Mouse (Mus musculus): ENCODE results near the gene Zfp985. TPM values are rescaled to one million over a fixed set of nuclear protein-coding genes. Genes with fewer than 3 reads are reported as not detected.
"Not testable (repeated sequence)": the region's sequence is repeated elsewhere in the genome, so short reads cannot be mapped to it uniquely, and the experiment has no call there.

Zfp985 gene
- total RNA-seq, 2 experiments from 2014 or later = 0.24 to 0.55 TPM

DNA sequence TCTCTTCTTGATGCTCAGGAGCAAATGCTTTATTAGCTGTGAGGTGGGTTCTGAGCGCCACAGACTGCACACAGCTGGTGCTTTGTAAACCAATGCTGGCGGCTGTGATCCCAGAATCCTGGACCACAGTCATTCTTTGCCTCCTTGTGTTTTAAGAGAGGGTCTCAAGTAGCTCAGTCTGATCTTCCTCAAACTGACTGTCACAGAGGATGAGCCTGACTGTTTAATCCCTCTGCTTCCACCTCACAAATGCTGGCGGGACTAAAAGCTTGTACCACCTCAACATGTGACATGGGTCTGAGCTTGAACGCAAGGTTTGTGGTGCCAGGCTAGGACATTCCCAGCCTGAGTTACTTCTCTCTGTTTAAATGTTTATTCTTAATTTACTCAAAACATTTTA is 52.4 kb downstream of the Zfp985 start:
- no peak for DNase-seq

DNA sequence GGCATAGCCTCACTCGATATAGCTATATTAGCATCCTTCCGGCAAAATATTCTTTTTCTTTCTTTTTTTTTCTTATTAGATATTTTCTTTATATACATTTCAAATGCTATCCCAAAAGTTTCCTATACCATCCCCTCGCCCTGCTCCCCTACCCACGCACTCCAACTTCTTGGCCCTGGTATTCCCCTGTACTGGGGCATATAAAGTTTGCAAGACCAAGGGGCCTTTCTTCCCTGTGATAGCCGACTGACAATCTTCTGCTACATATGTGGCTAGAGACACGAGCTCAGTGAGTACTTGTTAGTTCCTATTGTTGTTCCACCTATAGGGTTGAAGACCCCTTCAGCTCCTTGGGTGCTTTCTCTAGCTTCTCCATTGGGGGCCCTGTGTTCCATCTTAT is 53.4 kb downstream of the Zfp985 start:
- DNase-seq = not testable (repeated sequence)

DNA sequence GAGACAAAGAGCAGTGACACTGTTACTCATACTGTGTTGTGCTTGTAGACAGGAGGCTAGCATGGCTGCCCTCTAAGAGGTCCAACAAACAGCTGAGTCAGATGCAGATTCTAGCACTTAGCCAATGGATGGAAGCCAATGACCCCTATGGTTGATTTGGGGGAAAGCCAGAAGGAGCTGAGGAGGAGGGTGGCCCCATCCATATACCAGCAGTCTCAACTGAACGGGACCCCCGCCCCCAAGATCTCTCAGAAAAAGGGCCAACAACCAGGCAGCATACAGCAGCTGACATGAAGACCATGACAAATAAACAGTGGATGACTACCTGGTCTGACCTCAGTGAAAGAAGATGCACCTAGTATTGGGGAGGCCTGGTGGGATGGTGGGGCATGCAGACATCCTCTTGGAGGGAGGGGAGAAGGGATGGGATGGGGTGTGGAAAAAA is 80.8 kb downstream of the Zfp985 start:
- not testable (repeated sequence) for DNase-seq

Other genes starting within 250 kb of the Zfp985 start
- under 1 TPM; 0.24 to 0.39 TPM for gene Zfp988, start 247.6 kb upstream of the Zfp985 start, total RNA-seq (2021)
- 1 to 10 TPM in 1 of 2 experiments, not detected in 1; 1.1 TPM for gene Zfp978, start 192.0 kb upstream of the Zfp985 start, total RNA-seq (2021)
- gene Zfp982, start 60.9 kb upstream of the Zfp985 start, total RNA-seq (2021) = 10 to 100 TPM in 1 of 2 experiments, 1 to 10 TPM in 1; 9.0 to 13.4 TPM
- gene Gm16503, start 13.1 kb upstream of the Zfp985 start, total RNA-seq (2021) = 1 to 10 TPM in 1 of 2 experiments, under 1 TPM in 1; 0.24 to 1.4 TPM
- gene Zfp979, start 89.2 kb downstream of the Zfp985 start, total RNA-seq (2021) = 1 to 10 TPM; 3.5 to 4.8 TPM
- gene Zfp534, start 149.3 kb downstream of the Zfp985 start, total RNA-seq (2021) = under 1 TPM; 0.12 to 0.27 TPM

Data from adrenal gland, postnatal 10 days (tissue).